Mouse (Mus musculus) MEL (cell line): ENCODE data around the gene Bbs7.

Experiments
- BHLHE40 ChIP-seq: IDR thresholded peaks from 2 replicates; pipeline ENCODE4 v1.6.1; 2012; ENCODE audit warnings: low read depth, mild to moderate bottlenecking, inconsistent platforms, low read length, improper control_type of control experiment, borderline replicate concordance
- CTCF ChIP-seq, 3 experiments: IDR thresholded peaks in 2 of 3; conservative IDR thresholded peaks in 1 of 3; 2 replicates each; pipeline ENCODE4 v1.5.1; 2011 to 2012; ENCODE audit warnings: low read length in 3 of 3, low read depth in 2 of 3, mild to moderate bottlenecking in 2 of 3, improper control_type of control experiment in 1 of 3, inconsistent platforms in 1 of 3, mixed read lengths in 1 of 3, moderate library complexity in 1 of 3; ENCODE audit not compliant: control insufficient read depth in 1 of 3, insufficient read depth in 1 of 3, poor library complexity in 1 of 3, severe bottlenecking in 1 of 3
- E2F4 ChIP-seq: IDR thresholded peaks from 2 replicates; pipeline ENCODE4 v1.6.1; 2011; ENCODE audit warnings: low read depth, low read length, improper control_type of control experiment, borderline replicate concordance
- EP300 ChIP-seq, 2 experiments: IDR thresholded peaks; 2 replicates each; pipeline ENCODE4 v1.6.1; 2011; ENCODE audit warnings: improper control_type of control experiment in 2 of 2, low read length in 2 of 2, low read depth in 1 of 2, mild to moderate bottlenecking in 1 of 2
- NRF1 ChIP-seq: IDR thresholded peaks from 2 replicates; pipeline ENCODE4 v1.6.1; 2014; ENCODE audit warnings: low read depth, mild to moderate bottlenecking, inconsistent platforms, low read length, improper control_type of control experiment, moderate library complexity; ENCODE audit not compliant: poor library complexity, insufficient read depth, severe bottlenecking
- POLR2A ChIP-seq, 2 experiments: IDR thresholded peaks; 2 replicates each; pipeline ENCODE4 v1.6.1; 2011 to 2012; ENCODE audit warnings: low read length in 2 of 2, mild to moderate bottlenecking in 2 of 2, control low read depth in 1 of 2, improper control_type of control experiment in 1 of 2, low read depth in 1 of 2, moderate library complexity in 1 of 2; ENCODE audit not compliant: control insufficient read depth in 1 of 2, insufficient read depth in 1 of 2, poor library complexity in 1 of 2
- SMC3 ChIP-seq: IDR thresholded peaks from 2 replicates; pipeline ENCODE4 v1.6.1; 2011; ENCODE audit warnings: low read depth, low read length, improper control_type of control experiment
- UBTF ChIP-seq: IDR thresholded peaks from 2 replicates; pipeline ENCODE4 v1.6.1; 2012; ENCODE audit warnings: low read depth, mild to moderate bottlenecking, inconsistent platforms, low read length, improper control_type of control experiment, moderate library complexity, borderline replicate concordance; ENCODE audit not compliant: insufficient read depth
- USF1 ChIP-seq: IDR thresholded peaks from 2 replicates; pipeline ENCODE4 v1.6.1; 2014; ENCODE audit warnings: low read depth, mild to moderate bottlenecking, inconsistent platforms, low read length, improper control_type of control experiment, moderate library complexity
- USF2 ChIP-seq, 2 experiments: IDR thresholded peaks; 2 replicates each; pipeline ENCODE4 v1.6.1; 2011 to 2012; ENCODE audit warnings: improper control_type of control experiment in 2 of 2, low read length in 2 of 2, borderline replicate concordance in 1 of 2, inconsistent platforms in 1 of 2, low read depth in 1 of 2, mild to moderate bottlenecking in 1 of 2; ENCODE audit not compliant: insufficient read depth in 1 of 2
- ZC3H11A ChIP-seq: IDR thresholded peaks from 2 replicates; pipeline ENCODE4 v1.6.1; 2012; ENCODE audit warnings: low read depth, mild to moderate bottlenecking, inconsistent platforms, low read length, improper control_type of control experiment

- TF ChIP-seq UBTF (no peak), CTCF (IDR thresholded peaks at IDR 0.05 in 2 of 3, conservative IDR thresholded peaks at IDR 0.05 in 1 of 3; ENCODE audit: control insufficient read depth in 1 of 3, insufficient read depth in 1 of 3, low read depth in 2 of 3, low read length in 3 of 3, poor library complexity in 1 of 3, severe bottlenecking in 1 of 3) (no peak), E2F4 (no peak), EP300 (IDR thresholded peaks at IDR 0.05; ENCODE audit: low read depth in 1 of 2, low read length in 2 of 2) (no peak), USF2 (IDR thresholded peaks at IDR 0.05; ENCODE audit: borderline replicate concordance in 1 of 2, insufficient read depth in 1 of 2, low read depth in 1 of 2, low read length in 2 of 2) (no peak), POLR2A (IDR thresholded peaks at IDR 0.05; ENCODE audit: control insufficient read depth in 1 of 2, insufficient read depth in 1 of 2, low read depth in 1 of 2, low read length in 2 of 2, poor library complexity in 1 of 2) (no peak), BHLHE40 (no peak), NRF1 (no peak), USF1 (no peak), SMC3 (no peak), ZC3H11A (no peak)
These were observed 72.5 kb downstream of the Bbs7 start for GRCm38 (mm10) chr3:36540756-36541155.
